Mouse (Mus musculus) kidney, adult 11 months (tissue): Measurements from ENCODE around the gene Myo1b.

Source experiments
- DNase-seq: peaks from one replicate; pipeline ENCODE4 v3.0.0; 2022

Myo1b gene

DNA sequence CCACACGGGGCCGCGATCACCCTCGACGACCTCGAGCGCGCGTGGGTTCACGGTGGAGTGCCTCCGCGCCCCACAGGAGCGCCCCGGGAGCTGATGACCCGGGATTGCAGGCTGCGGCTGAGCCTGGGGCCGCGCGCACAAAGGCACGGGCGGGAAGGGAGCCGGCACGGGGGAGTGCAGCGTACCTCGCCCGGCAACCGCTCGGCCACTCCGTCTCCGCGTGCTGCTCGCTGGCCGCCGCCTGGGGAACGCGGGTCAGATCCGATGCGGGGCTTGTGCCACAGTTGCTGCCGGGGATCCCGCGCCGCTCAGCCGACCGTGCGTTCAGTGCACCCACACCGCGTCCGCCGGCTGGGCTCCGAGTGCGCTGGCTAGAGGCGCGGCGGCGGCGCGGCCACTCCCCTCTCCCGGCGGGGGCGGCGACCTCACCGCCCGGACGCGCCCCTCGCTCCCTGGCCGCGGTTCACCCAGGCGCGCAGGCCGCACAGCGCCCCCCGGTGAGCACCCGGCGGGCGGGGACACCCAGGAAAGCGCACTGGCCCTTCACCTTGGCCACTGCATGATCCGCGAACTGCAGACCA lies at the start of gene Myo1b:
Gene Myo1b (minus strand): TSS at position 496 of the 581 bp plus-strand sequence.
- DNase-seq = peak; percentile 31

GRCm38 (mm10) chr1:51964647-51965046 lies 48.8 kb upstream of the Myo1b start:
- DNase-seq = no peak

DNA sequence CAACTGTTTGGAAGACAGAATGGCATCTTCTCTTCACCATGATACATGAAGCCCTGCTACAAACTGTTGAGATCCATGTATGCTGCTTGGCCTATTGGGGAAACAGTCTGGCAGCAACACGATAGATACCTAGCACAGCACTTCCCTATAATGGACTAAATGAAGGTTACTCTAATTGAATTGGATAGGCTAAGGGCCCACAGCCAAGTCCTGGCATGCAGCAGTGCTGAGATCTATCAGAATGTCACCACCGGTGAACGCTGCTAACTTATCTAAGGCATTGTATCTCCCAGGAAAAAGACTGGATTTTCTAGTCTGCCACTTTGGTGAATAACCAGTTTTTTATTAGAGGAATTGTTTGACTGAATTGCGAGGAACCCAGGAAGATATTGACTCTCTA lies 31.2 kb upstream of the Myo1b start:
- DNase-seq = no peak

DNA sequence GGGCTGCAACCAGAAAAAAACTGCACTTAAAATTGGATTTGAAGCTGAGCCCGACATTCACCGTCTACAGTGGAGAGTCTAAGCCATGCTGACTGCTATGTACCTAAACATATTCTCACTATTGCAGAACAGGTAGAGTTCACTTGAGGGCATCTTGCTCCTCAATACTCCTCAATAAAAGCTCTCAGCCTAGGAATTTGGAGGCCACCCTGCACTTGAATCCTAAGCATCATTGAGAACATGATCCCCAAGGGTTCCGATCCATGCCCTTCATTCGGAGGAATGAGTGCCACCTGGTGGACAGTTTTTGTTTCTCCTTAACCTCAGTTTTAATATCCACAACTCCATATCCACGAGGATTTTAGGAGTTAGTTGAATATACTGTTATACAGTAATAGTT lies 28.9 kb upstream of the Myo1b start:
- no peak for DNase-seq

GRCm38 (mm10) chr1:51938357-51938756 lies 22.5 kb upstream of the Myo1b start:
- no peak for DNase-seq

DNA sequence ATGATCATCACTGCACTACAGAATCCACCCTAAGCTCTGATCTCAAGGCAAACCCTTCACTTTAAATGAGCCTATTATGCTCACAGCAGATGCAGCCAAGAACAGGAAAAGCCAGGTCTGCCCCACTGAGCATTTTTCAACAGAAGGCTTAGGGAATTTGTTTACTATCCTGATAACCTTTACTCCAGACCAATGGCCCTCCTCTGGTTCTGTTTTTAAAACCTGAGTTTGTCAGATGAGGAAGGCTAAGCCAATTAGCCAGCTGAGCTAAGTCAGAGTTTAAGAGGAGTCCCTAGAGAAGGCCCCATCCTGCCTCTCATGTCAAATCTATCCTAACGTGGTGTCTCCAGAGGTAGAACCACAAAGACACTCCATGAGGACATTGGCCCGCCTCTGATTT lies 19.1 kb upstream of the Myo1b start:
- DNase-seq = no peak

GRCm38 (mm10) chr1:51934176-51934924 lies 18.5 kb upstream of the Myo1b start:
- DNase-seq = no peak

DNA sequence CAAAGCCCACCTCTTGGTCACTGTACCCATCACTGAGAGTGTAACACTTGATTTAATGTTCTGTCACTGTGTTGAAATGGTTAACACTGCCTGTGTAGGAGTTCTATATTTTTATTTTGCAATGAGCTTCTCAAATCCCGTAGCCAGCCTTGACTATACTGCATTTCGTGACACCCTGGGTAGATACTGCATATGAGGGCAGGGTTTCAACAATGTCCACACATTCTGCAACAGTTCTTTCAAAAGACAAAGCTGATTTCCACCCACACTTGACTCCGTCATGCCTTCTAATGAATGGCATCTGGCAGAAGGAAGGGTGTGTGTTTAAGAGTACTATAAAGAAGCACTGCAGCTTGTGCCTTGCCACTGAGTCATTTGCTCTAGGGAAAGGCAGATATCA lies 17.0 kb upstream of the Myo1b start:
- DNase-seq = no peak

GRCm38 (mm10) chr1:51931561-51931960 lies 15.7 kb upstream of the Myo1b start:
- DNase-seq = no peak

DNA sequence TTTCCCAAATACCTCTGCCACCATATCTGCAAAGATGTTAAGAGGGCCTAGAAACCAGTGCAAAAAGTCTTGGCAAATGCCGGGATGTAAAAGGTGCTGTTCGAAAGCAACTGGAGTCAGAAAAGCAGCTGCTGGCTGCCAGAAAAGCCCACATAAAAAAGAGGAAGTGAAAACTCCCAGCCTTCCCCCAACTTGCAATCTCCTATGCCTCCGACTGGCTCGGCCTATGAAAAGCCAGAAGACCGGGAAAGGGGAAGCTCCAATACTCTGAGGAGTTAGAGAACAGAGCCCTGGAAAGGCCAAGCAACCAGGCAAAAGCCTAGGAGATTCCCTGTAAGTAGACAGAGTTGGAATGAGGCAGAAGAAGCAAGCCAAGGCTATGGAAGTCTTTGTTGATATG lies 14.7 kb upstream of the Myo1b start:
- no peak for DNase-seq

DNA sequence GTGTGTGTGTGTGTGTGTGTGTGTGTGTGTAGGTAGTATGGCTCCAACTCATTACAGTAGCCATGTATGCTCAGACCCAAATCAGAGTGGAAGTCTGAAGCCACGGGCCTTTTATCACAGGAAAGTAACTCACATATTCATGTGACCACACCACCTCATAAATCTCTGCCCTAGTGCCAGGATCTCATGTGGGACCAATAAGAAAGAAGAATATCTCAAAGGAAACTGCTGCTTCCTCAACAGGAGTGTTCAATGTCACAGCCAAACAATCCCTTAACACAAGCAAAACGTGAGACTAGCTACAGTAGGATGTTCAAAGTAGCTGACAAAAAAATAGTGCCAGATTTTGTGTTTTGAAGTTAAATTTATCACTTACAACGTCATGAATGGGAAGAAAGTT lies 13.7 kb upstream of the Myo1b start:
- no peak for DNase-seq

DNA sequence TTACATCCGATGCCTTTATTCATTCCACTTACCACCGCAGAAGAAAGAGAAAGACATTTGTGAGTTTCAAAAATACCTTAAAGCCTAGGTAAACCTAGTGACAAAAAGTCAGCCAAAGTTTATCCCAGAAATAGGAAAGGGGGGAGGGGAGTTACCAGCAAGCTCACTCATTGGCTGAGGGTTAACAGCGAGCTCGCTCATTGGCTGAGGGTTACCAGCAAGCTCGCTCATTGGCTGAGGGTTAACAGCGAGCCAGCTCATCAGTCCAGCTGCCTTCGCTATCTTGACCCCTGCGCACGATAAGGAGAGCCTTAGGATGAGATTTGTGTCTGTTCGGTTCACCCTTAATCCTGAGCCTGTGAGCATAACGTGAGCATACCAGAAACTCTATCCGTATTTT lies 6.9 kb upstream of the Myo1b start:
- DNase-seq = no peak

DNA sequence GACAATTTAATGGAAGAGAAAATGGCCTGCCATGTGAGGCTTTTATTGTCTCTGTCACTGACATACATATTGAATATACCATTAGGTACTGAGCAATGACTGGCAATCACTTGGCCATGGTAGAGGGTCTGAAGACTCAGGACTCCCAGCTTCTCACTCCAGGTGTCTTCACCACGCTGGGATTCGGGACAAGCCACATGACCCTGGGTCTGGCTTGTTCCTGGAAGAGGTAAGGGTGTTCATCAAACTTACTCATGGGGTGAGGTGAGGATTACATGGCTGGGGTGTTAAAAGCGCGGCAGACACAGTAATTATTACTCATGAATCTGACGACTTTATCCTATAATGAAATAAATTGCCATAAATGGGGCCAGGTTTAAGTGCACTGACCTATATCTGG lies 405 bp upstream of the Myo1b start:
- DNase-seq = no peak

- DNase-seq = peak; percentile 55
Observed at GRCm38 (mm10) chr1:51915051-51915575, 758 bp downstream of the Myo1b start.

- DNase-seq = no peak
Observed at GRCm38 (mm10) chr1:51914095-51914494, 1.8 kb downstream of the Myo1b start.

GRCm38 (mm10) chr1:51913071-51913814 lies 2.6 kb downstream of the Myo1b start:
- no peak for DNase-seq

- peak; percentile 59 for DNase-seq
Observed at GRCm38 (mm10) chr1:51911331-51911730, 4.5 kb downstream of the Myo1b start.

DNA sequence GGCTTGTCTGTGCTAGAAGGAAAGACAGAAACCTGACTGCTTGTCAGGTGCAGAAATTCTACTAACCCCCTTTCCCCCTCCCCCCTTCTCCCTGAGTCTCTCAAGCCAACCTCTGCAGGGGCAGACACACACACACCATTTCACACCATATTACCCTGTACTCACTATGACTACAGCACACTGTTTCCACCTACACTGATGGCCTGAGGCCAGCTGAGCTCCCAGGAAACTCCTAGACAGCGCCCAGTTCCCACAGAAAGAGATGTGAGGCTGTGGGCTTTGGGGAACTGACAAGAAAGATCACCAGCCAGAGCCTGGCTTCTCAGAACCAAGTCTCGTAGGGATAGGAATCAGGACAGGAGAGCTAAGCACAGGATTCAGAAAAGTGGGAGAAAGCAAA lies 6.7 kb downstream of the Myo1b start:
- DNase-seq = no peak

DNA sequence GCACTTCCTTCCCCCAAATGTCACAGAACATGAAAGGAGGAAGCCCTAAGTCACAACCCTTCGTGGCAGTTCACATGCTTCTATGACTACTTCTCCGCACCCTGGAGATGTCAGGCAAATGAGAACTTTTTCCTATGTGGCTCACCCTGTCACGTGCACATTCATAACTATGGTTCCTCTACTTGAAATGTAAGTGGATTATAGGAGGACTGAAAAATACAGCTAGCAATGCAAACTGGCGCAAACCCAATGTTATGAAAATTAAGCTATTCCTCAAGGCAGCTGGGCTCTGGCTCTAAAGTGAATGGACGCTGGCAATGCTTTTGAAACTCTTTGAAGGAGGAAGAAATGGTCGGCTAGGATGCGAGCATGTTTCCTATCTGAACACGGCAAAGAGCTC lies 8.1 kb downstream of the Myo1b start:
- no peak for DNase-seq

DNA sequence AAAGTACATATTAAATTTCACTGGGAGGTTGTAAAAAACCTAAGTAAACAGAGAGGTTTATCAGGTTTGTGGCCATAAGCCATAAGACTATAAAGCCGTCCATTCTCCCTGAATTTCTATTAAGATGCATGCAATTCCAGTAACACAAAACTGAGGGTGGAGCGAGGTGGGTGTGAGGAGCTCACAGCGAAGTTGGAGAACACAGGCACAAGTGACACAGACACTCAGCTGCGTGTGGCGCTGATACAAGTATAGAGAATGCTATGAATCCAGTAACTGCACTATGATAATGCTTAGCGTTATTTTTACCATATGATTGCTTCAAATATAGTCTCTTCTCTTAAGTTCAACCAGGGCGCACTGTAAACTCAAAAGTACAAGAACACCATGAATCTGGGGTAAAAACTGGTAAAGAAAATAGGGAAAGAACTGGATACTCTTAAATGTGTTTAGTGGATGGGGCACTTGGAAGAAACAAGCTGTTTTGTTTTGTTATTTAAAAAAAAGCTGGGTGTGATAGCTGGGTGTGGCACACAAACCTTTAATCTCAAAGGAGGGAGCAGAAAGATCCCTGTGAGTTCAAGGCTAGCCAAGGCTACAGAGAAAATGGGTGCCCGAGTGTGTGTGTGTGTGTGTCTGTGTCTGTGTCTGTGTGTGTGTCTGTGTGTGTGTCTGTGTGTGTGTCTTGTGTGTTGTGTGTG lies 9.5 kb downstream of the Myo1b start:
- DNase-seq = no peak

DNA sequence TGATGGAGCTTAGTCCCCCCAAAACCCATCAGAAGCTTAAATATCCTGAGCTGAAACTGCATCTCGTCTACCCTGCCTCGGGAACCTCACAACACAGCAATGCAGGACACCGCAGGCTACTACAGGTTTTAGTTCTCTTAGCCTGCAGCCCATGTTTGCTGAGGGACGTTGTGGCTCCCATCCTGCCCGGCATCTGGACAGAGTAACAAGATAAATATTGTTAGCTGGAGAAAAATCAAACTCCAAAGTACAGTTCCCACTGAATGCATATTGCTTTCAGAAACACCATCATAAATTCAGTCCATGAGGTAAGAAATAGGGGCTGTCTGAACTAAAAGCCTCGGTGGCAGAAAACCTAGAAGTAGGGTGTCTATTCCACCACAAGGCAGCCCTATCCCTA lies 10.8 kb downstream of the Myo1b start:
- DNase-seq = no peak

GRCm38 (mm10) chr1:51897160-51897572 lies 18.7 kb downstream of the Myo1b start:
- DNase-seq = no peak

DNA sequence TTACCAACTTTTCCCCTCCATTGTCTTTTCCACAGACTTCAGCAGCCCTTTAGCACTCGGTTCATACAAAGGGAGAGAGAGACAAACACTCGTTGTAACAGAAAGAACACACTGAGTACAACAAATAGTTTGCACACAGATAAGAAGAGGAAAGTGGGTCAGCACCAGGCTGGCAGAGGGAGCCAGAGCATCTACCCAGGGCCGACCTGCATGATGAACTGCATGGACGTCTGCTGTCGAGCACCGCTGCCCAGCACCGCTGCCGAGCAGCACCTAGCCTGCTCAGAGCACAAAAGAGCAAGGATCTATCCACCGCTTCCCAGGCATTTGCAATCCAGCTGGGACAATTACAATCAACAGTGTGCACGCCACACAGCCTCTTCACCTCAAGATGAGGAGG lies 19.9 kb downstream of the Myo1b start:
- no peak for DNase-seq
